Mouse (Mus musculus) stomach, postnatal 0 days (tissue): ENCODE measurements at regions not wholly inside any gene's neighbourhood (a gene's known extent, or its start where the extent isn't known, plus 50 kb on each side); places are given as distances from the start of the nearest gene placed in this dataset.

Source experiments
- CTCF ChIP-seq: IDR thresholded peaks from 2 replicates; pipeline ENCODE4 v1.5.1; 2016; ENCODE audit warnings: antibody characterized with exemption, low read depth, mild to moderate bottlenecking, moderate library complexity
- EP300 ChIP-seq: optimal IDR thresholded peaks from 2 replicates; pipeline ENCODE3; 2016; ENCODE audit warnings: antibody characterized with exemption

GRCm38 (mm10) chr12:112293105-112293504 is 147.1 kb downstream of the Kif26a start:
- TF ChIP-seq CTCF, result no peak
- TF ChIP-seq EP300, result no peak
